Mouse (Mus musculus): ENCODE data around the gene Pon1.

DNA sequence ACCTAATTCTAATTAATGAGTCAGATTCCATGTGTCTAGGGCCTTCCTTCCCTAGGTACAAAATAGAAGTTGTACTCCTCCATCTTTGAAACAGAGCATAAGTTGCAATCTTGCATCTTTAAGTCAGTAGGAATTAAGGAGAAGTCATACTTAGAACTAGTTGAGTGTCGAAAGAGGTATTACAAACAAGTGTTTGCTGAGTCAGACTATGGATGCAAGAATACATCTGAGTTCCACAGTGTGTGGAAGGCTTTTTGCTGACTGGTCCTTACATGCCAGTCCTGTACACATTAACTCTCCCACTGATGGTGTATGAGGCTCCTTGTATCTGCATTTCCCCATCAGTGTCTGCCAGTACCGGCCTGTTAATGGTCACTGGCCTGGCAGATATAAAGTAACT lies 14.1 kb upstream of the Pon1 start:
- TF ChIP-seq CTCF (IDR thresholded peaks at IDR 0.05; ENCODE audit: low read depth, low read length): no peak
- TF ChIP-seq POLR2A (IDR thresholded peaks at IDR 0.05; ENCODE audit: extremely low read depth, insufficient read depth, low read length): no peak
